Mouse (Mus musculus) neural tube, embryonic 12.5 days (tissue): ENCODE results near the gene Timm8a2. TPM values are rescaled to one million over a fixed set of nuclear protein-coding genes. Genes with fewer than 3 reads are reported as not detected.

ENCODE experiments used
- ATAC-seq: fragments of 200-750 bp; cut with Nextera tagmentation; 2 replicates; pipeline ENCODE4 v1.8.0; 2017; ENCODE audit warnings: low read depth, mild to moderate bottlenecking, moderate TSS enrichment, moderate library complexity; ENCODE audit not compliant: low FRiP score
- H3K27ac ChIP-seq: fragments of 300-500 bp; sonication (generic); 2 replicates; pipeline ENCODE4 v1.5.1; 2016
- H3K27me3 ChIP-seq: fragments of 300-500 bp; sonication (generic); replicated peaks from 2 replicates; pipeline ENCODE4 v1.6.1; 2016; ENCODE audit warnings: mild to moderate bottlenecking
- H3K36me3 ChIP-seq: fragments of 300-500 bp; sonication (generic); 2 replicates; pipeline ENCODE4 v1.6.1; 2016; ENCODE audit warnings: mild to moderate bottlenecking
- H3K4me1 ChIP-seq: fragments of 300-500 bp; sonication (generic); 2 replicates; pipeline ENCODE4 v1.6.1; 2016
- H3K4me2 ChIP-seq: fragments of 300-500 bp; sonication (generic); replicated peaks from 2 replicates; pipeline ENCODE4 v1.6.1; 2016; ENCODE audit warnings: mild to moderate bottlenecking
- H3K4me3 ChIP-seq: fragments of 300-500 bp; sonication (generic); 2 replicates; pipeline ENCODE4 v1.5.1; 2016
- H3K9ac ChIP-seq: fragments of 300-500 bp; sonication (generic); 2 replicates; pipeline ENCODE4 v1.6.1; 2016; ENCODE audit warnings: mild to moderate bottlenecking
- H3K9me3 ChIP-seq: fragments of 300-500 bp; sonication (generic); 2 replicates; pipeline ENCODE4 v1.6.1; 2016; ENCODE audit warnings: mild to moderate bottlenecking
- WGBS: fragments of 180-500 bp; shearing (Covaris S2); methylation state at CpG from one replicate; pipeline ENCODE4 v1.1.7; 2016; 5-methylcytosine and 5-hydroxymethylcytosine counted together
- polyA plus RNA-seq: library from polyadenylated mRNA; unstranded; fragments of >200 nt; fragmentation: Nextera tagmentation; extraction: Ambion mirVana; gene quantifications from 2 replicates; pipeline ENCODE4 v1.2.1, GENCODE M21; 2016

Timm8a2 gene
- not detected in 2 replicates for polyA plus RNA-seq

- no peak for ATAC-seq
- Histone ChIP-seq H3K4me1 (no peaks in the 10 kb centered on the region), H3K27me3 (no peaks in the 10 kb centered on the region), H3K27ac (no peak within 1 kb of the TSS), H3K4me2 (no peak within 1 kb of the TSS), H3K9me3 (no peaks in the 10 kb centered on the region), H3K36me3 (no peaks in the 10 kb centered on the region), H3K4me3 (no peak within 1 kb of the TSS), H3K9ac (no peak within 1 kb of the TSS)
- WGBS: 95% methylated on average over 13 of the region's 13 CpGs
Measured at GRCm38 (mm10) chr14:122034451-122034850, at the start of gene Timm8a2. Gene Timm8a2, plus strand, starts transcription at chr14:122034674.

- Histone ChIP-seq H3K27ac (no peak overlapping the region), H3K9me3 (no peaks in the 10 kb centered on the region), H3K4me2 (no peak overlapping the region), H3K9ac (no peak overlapping the region), H3K27me3 (no peaks in the 10 kb centered on the region), H3K4me3 (no peak overlapping the region), H3K4me1 (no peaks in the 10 kb centered on the region), H3K36me3 (no peaks in the 10 kb centered on the region)
- WGBS: 88% methylated on average over 3 of the region's 3 CpGs
- ATAC-seq: no peak
Measured at GRCm38 (mm10) chr14:121985477-121985876, 49.0 kb upstream of the Timm8a2 start.

GRCm38 (mm10) chr14:121986028-121986427 lies 48.4 kb upstream of the Timm8a2 start:
- Histone ChIP-seq H3K9me3 (no peaks in the 10 kb centered on the region), H3K36me3 (no peaks in the 10 kb centered on the region), H3K4me2 (no peak overlapping the region), H3K27me3 (no peaks in the 10 kb centered on the region), H3K9ac (no peak overlapping the region), H3K4me3 (no peak overlapping the region), H3K27ac (no peak overlapping the region), H3K4me1 (no peaks in the 10 kb centered on the region)
- 85% methylated on average over 6 of the region's 6 CpGs for WGBS
- ATAC-seq: no peak

GRCm38 (mm10) chr14:121987287-121987686 lies 47.2 kb upstream of the Timm8a2 start:
- H3K36me3 ChIP-seq: no peaks in the 10 kb centered on the region
- H3K27ac ChIP-seq: no peak overlapping the region
- H3K9me3 ChIP-seq: no peaks in the 10 kb centered on the region
- no peak overlapping the region for H3K4me3 ChIP-seq
- WGBS: 95% methylated on average over 1 of the region's 1 CpGs
- H3K27me3 ChIP-seq: no peaks in the 10 kb centered on the region
- no peak overlapping the region for H3K9ac ChIP-seq
- no peaks in the 10 kb centered on the region for H3K4me1 ChIP-seq
- H3K4me2 ChIP-seq: no peak overlapping the region
- no peak for ATAC-seq

- Histone ChIP-seq H3K4me2 (no peak overlapping the region), H3K27ac (no peak overlapping the region), H3K9me3 (no peaks in the 10 kb centered on the region), H3K4me3 (no peak overlapping the region), H3K27me3 (no peaks in the 10 kb centered on the region), H3K4me1 (no peaks in the 10 kb centered on the region), H3K36me3 (no peaks in the 10 kb centered on the region), H3K9ac (no peak overlapping the region)
- no peak for ATAC-seq
- WGBS: 81% methylated on average over 4 of the region's 4 CpGs
Measured at GRCm38 (mm10) chr14:121987691-121988090, 46.8 kb upstream of the Timm8a2 start.

GRCm38 (mm10) chr14:121989331-121989730 lies 45.1 kb upstream of the Timm8a2 start:
- H3K27me3 ChIP-seq: no peaks in the 10 kb centered on the region
- no peaks in the 10 kb centered on the region for H3K4me1 ChIP-seq
- H3K9me3 ChIP-seq: no peaks in the 10 kb centered on the region
- H3K27ac ChIP-seq: no peak overlapping the region
- no peak overlapping the region for H3K9ac ChIP-seq
- ATAC-seq: no peak
- H3K4me3 ChIP-seq: no peak overlapping the region
- 98% methylated on average over 3 of the region's 3 CpGs for WGBS
- no peak overlapping the region for H3K4me2 ChIP-seq
- H3K36me3 ChIP-seq: peaks cover 3% of the 10 kb centered on the region

GRCm38 (mm10) chr14:121989869-121990268 lies 44.6 kb upstream of the Timm8a2 start:
- H3K27me3 ChIP-seq: no peaks in the 10 kb centered on the region
- 95% methylated on average over 3 of the region's 3 CpGs for WGBS
- ATAC-seq: no peak

GRCm38 (mm10) chr14:121990897-121991296 lies 43.6 kb upstream of the Timm8a2 start:
- 91% methylated on average over 6 of the region's 6 CpGs for WGBS
- Histone ChIP-seq H3K27ac (no peak overlapping the region), H3K27me3 (no peaks in the 10 kb centered on the region), H3K4me3 (no peak overlapping the region), H3K36me3 (peaks cover 14% of the 10 kb centered on the region), H3K9me3 (no peaks in the 10 kb centered on the region), H3K4me2 (no peak overlapping the region), H3K4me1 (no peaks in the 10 kb centered on the region), H3K9ac (no peak overlapping the region)
- no peak for ATAC-seq

More at GRCm38 (mm10) chr14:121989869-121990268, 44.6 kb upstream of the Timm8a2 start:
- no peak overlapping the region for H3K4me3 ChIP-seq
- H3K4me1 ChIP-seq: no peaks in the 10 kb centered on the region
- H3K36me3 ChIP-seq: peaks cover 6% of the 10 kb centered on the region
- no peak overlapping the region for H3K4me2 ChIP-seq
- no peak overlapping the region for H3K9ac ChIP-seq
- no peak overlapping the region for H3K27ac ChIP-seq
- H3K9me3 ChIP-seq: no peaks in the 10 kb centered on the region

- ATAC-seq: no peak
- Histone ChIP-seq H3K4me1 (no peaks in the 10 kb centered on the region), H3K4me3 (no peak overlapping the region), H3K27me3 (no peaks in the 10 kb centered on the region), H3K9ac (no peak overlapping the region), H3K27ac (no peak overlapping the region), H3K36me3 (peaks cover 16% of the 10 kb centered on the region), H3K4me2 (no peak overlapping the region), H3K9me3 (no peaks in the 10 kb centered on the region)
Measured at GRCm38 (mm10) chr14:121991921-121992320, 42.6 kb upstream of the Timm8a2 start.

GRCm38 (mm10) chr14:121992395-121993280 lies 41.8 kb upstream of the Timm8a2 start:
- Histone ChIP-seq H3K4me3 (no peak overlapping the region), H3K27me3 (no peaks in the 10 kb centered on the region), H3K27ac (no peak overlapping the region), H3K36me3 (peaks cover 18% of the 10 kb centered on the region), H3K4me2 (no peak overlapping the region), H3K9ac (no peak overlapping the region), H3K9me3 (no peaks in the 10 kb centered on the region), H3K4me1 (no peaks in the 10 kb centered on the region)
- ATAC-seq: no peak
- WGBS: 92% methylated on average over 13 of the region's 13 CpGs

- H3K36me3 ChIP-seq: peaks cover 18% of the 10 kb centered on the region
- no peak for ATAC-seq
- no peak overlapping the region for H3K27ac ChIP-seq
- 95% methylated on average over 4 of the region's 4 CpGs for WGBS
- no peak overlapping the region for H3K4me3 ChIP-seq
- H3K27me3 ChIP-seq: no peaks in the 10 kb centered on the region
- H3K4me1 ChIP-seq: no peaks in the 10 kb centered on the region
- no peak overlapping the region for H3K4me2 ChIP-seq
- no peaks in the 10 kb centered on the region for H3K9me3 ChIP-seq
- no peak overlapping the region for H3K9ac ChIP-seq
Measured at GRCm38 (mm10) chr14:121993616-121994015, 40.9 kb upstream of the Timm8a2 start.

- H3K4me1 ChIP-seq: no peaks in the 10 kb centered on the region
- no peaks in the 10 kb centered on the region for H3K9me3 ChIP-seq
- WGBS: 93% methylated on average over 17 of the region's 17 CpGs
- no peak overlapping the region for H3K9ac ChIP-seq
- H3K36me3 ChIP-seq: peaks cover 18% of the 10 kb centered on the region
- no peak for ATAC-seq
- no peak overlapping the region for H3K4me2 ChIP-seq
- no peaks in the 10 kb centered on the region for H3K27me3 ChIP-seq
- H3K27ac ChIP-seq: no peak overlapping the region
- no peak overlapping the region for H3K4me3 ChIP-seq
Measured at GRCm38 (mm10) chr14:121994171-121994700, 40.2 kb upstream of the Timm8a2 start.
